Mouse (Mus musculus): Measurements from ENCODE around the gene Hoxd8.

GRCm38 (mm10) chr2:74704393-74704998, at the start of gene Hoxd8:
- TF ChIP-seq CTCF (IDR thresholded peaks at IDR 0.05; ENCODE audit: control insufficient read depth, insufficient read depth, low read length) (no peak), POLR2A (IDR thresholded peaks at IDR 0.05; ENCODE audit: borderline replicate concordance, control insufficient read depth, low read depth, low read length) (no peak)

Measured in bone marrow, adult 2 months (tissue).